Mouse (Mus musculus) bone marrow macrophage, adult 2 months (primary cell): ENCODE measurements at regions not wholly inside any gene's neighbourhood (a gene's known extent, or its start where the extent isn't known, plus 50 kb on each side); places are given as distances from the start of the nearest gene placed in this dataset.
A peak's percentile ranks its signal among the peaks of the same experiment; 100 is the strongest.
"Not testable (repeated sequence)": the region's sequence is repeated elsewhere in the genome, so short reads cannot be mapped to it uniquely, and the experiment has no call there.

Source experiments
- H3K27ac ChIP-seq: 2 replicates; pipeline ENCODE4 v1.5.1; 2012; ENCODE audit warnings: low read depth, low read length; ENCODE audit not compliant: insufficient read depth
- H3K4me1 ChIP-seq: 2 replicates; pipeline ENCODE4 v1.6.1; 2012; ENCODE audit warnings: low read length; ENCODE audit not compliant: control insufficient read depth, insufficient read depth
- H3K4me3 ChIP-seq: 2 replicates; pipeline ENCODE4 v1.5.1; 2012; ENCODE audit warnings: mild to moderate bottlenecking, low read length, moderate library complexity; ENCODE audit not compliant: insufficient read depth
- CTCF ChIP-seq: IDR thresholded peaks from 2 replicates; pipeline ENCODE4 v1.5.1; 2012; ENCODE audit warnings: low read depth, mild to moderate bottlenecking, low read length, moderate library complexity
- POLR2A ChIP-seq: IDR thresholded peaks from 2 replicates; pipeline ENCODE4 v1.6.1; 2012; ENCODE audit warnings: mild to moderate bottlenecking, low read depth, low read length, borderline replicate concordance

GRCm38 (mm10) chr11:63243906-63244416 lies 115.2 kb downstream of the Pmp22 start:
- Histone ChIP-seq H3K27ac (no peak overlapping the region), H3K4me1 (no peaks in the 10 kb centered on the region), H3K4me3 (no peak overlapping the region)
- TF ChIP-seq CTCF (no peak), POLR2A (no peak)

- Histone ChIP-seq H3K4me3 (no peak overlapping the region), H3K4me1 (no peaks in the 10 kb centered on the region), H3K27ac (no peak overlapping the region)
- TF ChIP-seq POLR2A = no peak
- no peak for TF ChIP-seq CTCF
Measured at GRCm38 (mm10) chr11:63245041-63245440, 116.3 kb downstream of the Pmp22 start.

GRCm38 (mm10) chr11:63246052-63246661 lies 117.4 kb downstream of the Pmp22 start:
- Histone ChIP-seq H3K27ac (no peak overlapping the region), H3K4me1 (no peaks in the 10 kb centered on the region), H3K4me3 (no peak overlapping the region)
- TF ChIP-seq CTCF (no peak), POLR2A (no peak)

- TF ChIP-seq POLR2A (no peak), CTCF (no peak)
- no peak overlapping the region for H3K4me3 ChIP-seq
- H3K27ac ChIP-seq = no peak overlapping the region
- no peaks in the 10 kb centered on the region for H3K4me1 ChIP-seq
Measured at GRCm38 (mm10) chr11:63252012-63252856, 123.5 kb downstream of the Pmp22 start.

GRCm38 (mm10) chr11:63252968-63253602 lies 124.3 kb downstream of the Pmp22 start:
- H3K27ac ChIP-seq = no peak overlapping the region
- H3K4me1 ChIP-seq = no peaks in the 10 kb centered on the region
- H3K4me3 ChIP-seq = no peak overlapping the region
- no peak for TF ChIP-seq POLR2A
- no peak for TF ChIP-seq CTCF

GRCm38 (mm10) chr11:63264432-63265061 lies 135.8 kb downstream of the Pmp22 start:
- Histone ChIP-seq H3K4me3 (peak overlapping the region; percentile 37), H3K27ac (no peak overlapping the region), H3K4me1 (no peaks in the 10 kb centered on the region)
- TF ChIP-seq CTCF (peak; percentile 39), POLR2A (no peak)

GRCm38 (mm10) chr11:63266290-63266689 lies 137.5 kb downstream of the Pmp22 start:
- H3K4me3 ChIP-seq, H3K27ac ChIP-seq, H3K4me1 ChIP-seq: not testable (repeated sequence)

- no peak overlapping the region for H3K4me3 ChIP-seq
- no peak for TF ChIP-seq CTCF
- no peak for TF ChIP-seq POLR2A
- no peaks in the 10 kb centered on the region for H3K4me1 ChIP-seq
- H3K27ac ChIP-seq = no peak overlapping the region
Measured at GRCm38 (mm10) chr11:63276641-63277040, 147.9 kb downstream of the Pmp22 start.

GRCm38 (mm10) chr11:63281839-63282238 lies 153.1 kb downstream of the Pmp22 start:
- no peak for TF ChIP-seq POLR2A
- TF ChIP-seq CTCF = no peak
- Histone ChIP-seq H3K27ac (no peak overlapping the region), H3K4me1 (no peaks in the 10 kb centered on the region)

GRCm38 (mm10) chr11:63282541-63282940 lies 153.8 kb downstream of the Pmp22 start:
- no peak overlapping the region for H3K4me3 ChIP-seq
- H3K27ac ChIP-seq = no peak overlapping the region
- TF ChIP-seq CTCF (no peak), POLR2A (no peak)
- H3K4me1 ChIP-seq = no peaks in the 10 kb centered on the region

More at GRCm38 (mm10) chr11:63281839-63282238, 153.1 kb downstream of the Pmp22 start:
- H3K4me3 ChIP-seq = no peak overlapping the region
